Mouse (Mus musculus) bone marrow macrophage, adult 2 months (primary cell): ENCODE measurements at regions not wholly inside any gene's neighbourhood (a gene's known extent, or its start where the extent isn't known, plus 50 kb on each side); places are given as distances from the start of the nearest gene placed in this dataset.
"Not testable (repeated sequence)": the region's sequence is repeated elsewhere in the genome, so short reads cannot be mapped to it uniquely, and the experiment has no call there.

Experiments
- H3K27ac ChIP-seq: 2 replicates; pipeline ENCODE4 v1.5.1; 2012; ENCODE audit warnings: low read depth, low read length; ENCODE audit not compliant: insufficient read depth
- H3K4me1 ChIP-seq: 2 replicates; pipeline ENCODE4 v1.6.1; 2012; ENCODE audit warnings: low read length; ENCODE audit not compliant: control insufficient read depth, insufficient read depth
- H3K4me3 ChIP-seq: 2 replicates; pipeline ENCODE4 v1.5.1; 2012; ENCODE audit warnings: mild to moderate bottlenecking, low read length, moderate library complexity; ENCODE audit not compliant: insufficient read depth
- CTCF ChIP-seq: IDR thresholded peaks from 2 replicates; pipeline ENCODE4 v1.5.1; 2012; ENCODE audit warnings: low read depth, mild to moderate bottlenecking, low read length, moderate library complexity
- POLR2A ChIP-seq: IDR thresholded peaks from 2 replicates; pipeline ENCODE4 v1.6.1; 2012; ENCODE audit warnings: mild to moderate bottlenecking, low read depth, low read length, borderline replicate concordance

DNA sequence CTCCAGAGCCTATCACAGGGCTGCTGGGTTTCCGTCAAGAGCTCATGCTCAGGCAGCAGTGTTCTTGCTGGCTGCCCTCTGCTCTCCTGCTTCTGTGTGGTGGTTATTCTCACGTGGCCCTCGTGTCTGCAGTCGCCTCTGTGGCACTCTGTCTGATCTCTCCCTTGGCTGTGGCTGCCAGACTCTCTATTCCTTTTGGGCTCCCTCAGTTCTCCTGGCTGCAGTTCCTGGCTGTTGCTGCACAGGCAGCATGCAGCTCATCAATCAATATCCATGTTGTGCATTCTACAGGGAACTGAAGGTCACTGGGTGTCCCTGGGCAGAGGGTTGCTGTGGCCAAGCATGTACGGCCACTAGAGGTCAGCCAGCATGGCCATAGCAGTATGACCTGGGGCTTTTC, 259.4 kb downstream of the Glrx3 start:
- Histone ChIP-seq H3K4me3 (no peak overlapping the region), H3K27ac (no peak overlapping the region), H3K4me1 (no peaks in the 10 kb centered on the region)
- TF ChIP-seq CTCF (no peak), POLR2A (no peak)

GRCm38 (mm10) chr7:137698501-137698900, 261.1 kb downstream of the Glrx3 start:
- H3K4me3 ChIP-seq, H3K4me1 ChIP-seq, H3K27ac ChIP-seq: not testable (repeated sequence)

DNA sequence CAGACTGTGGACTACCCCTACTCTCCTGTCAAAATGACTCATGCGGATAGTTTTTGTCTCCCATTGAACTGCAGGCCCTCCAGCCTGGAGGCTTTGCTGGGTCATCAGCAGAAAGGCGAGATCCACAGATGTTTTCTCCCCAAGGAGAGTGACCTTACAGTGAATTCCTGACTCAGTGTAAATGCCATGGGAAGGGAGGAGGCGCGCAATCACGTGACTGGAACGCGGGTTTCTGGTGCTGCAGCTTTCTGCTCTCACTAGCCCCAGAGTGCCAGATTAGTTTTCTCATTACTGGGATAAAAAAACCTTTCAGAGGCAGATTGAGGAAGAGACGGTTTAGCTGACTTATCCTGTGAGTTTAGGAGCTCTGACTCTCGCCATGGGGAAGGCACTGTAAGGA, 275.4 kb downstream of the Glrx3 start:
- TF ChIP-seq CTCF, result no peak
- TF ChIP-seq POLR2A, result no peak
- no peak overlapping the region for H3K27ac ChIP-seq
- H3K4me1 ChIP-seq, result no peaks in the 10 kb centered on the region
- no peak overlapping the region for H3K4me3 ChIP-seq

- TF ChIP-seq POLR2A, result no peak
- Histone ChIP-seq H3K4me3 (no peak overlapping the region), H3K4me1 (no peaks in the 10 kb centered on the region), H3K27ac (no peak overlapping the region)
Measured at GRCm38 (mm10) chr7:137713856-137714255, 276.4 kb downstream of the Glrx3 start.

DNA sequence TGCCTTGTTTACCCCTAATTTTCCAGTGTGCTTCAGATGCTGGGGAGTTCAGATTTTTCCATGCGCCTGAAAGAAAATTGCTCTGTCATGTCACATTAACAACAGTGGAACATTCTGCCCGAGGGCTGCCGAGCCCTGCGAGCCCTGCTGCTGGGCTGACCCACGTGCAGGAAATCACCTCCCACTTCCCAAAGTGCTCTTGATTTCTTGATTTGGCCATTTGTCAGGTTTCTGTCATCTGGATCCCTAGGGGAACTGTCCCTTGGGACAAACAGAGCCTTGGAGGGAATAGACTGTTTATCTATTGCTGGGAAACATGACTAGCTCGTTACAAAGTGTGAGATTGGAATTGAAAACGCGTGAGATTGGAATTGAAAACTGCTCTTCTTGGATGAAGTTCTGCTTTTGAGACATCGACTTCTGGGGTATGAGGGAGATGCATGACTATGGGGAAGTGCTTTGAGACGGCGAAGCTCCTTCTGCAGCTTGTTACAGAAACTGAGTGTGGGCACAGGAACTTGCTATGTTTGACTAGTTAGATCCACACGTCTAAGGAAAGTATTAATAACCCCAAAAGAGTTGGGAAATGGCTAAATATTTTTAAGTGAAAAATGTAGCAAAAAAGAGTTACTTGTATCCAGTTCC, 277.0 kb downstream of the Glrx3 start:
- H3K27ac ChIP-seq, result no peak overlapping the region
- H3K4me1 ChIP-seq, result no peaks in the 10 kb centered on the region
- TF ChIP-seq POLR2A, result no peak
- TF ChIP-seq CTCF, result no peak

DNA sequence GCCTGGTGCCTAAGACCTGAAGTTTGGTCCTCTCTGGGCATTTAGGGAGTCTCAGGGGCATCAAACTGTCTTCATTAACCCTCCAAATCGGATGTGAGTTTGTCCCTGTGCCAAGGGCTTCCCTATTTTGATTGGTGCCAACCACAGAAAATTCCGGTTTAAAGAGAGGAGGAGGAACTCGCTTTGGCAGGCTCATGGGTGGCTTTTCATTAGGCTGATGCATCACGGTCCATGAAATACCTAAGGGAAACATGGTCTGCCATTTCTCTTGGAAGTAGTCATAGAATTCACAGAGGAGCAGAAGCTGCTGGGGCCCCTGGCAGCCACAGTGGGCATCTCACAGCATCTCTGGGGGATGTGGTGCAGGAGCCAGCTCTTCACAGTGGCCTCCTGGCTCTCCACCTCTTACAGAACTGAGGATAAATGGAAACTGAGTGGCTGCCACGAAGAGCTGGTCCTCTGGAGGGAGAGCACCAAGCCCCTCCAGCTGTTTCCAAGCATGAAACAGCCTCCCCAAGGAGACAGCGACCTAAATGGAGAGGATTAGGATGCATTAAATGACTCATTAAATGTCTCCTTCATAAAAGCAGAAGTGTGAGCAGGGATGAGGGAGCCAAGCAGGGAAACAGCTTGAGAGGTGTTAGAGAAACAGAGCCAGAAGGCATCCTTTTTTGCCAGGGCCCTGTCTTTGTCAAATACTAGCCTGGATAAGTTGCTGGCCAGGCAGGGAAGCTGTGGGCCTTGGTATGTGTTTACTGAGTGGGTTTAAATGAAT, 277.9 kb downstream of the Glrx3 start:
- Histone ChIP-seq H3K27ac (no peak overlapping the region), H3K4me1 (no peaks in the 10 kb centered on the region), H3K4me3 (no peak overlapping the region)
- TF ChIP-seq CTCF, result no peak
- no peak for TF ChIP-seq POLR2A

More for the DNA sequence above, 277.0 kb downstream of the Glrx3 start:
- H3K4me3 ChIP-seq, result no peak overlapping the region

GRCm38 (mm10) chr7:137723361-137724040, 286.1 kb downstream of the Glrx3 start:
- no peak overlapping the region for H3K27ac ChIP-seq
- no peaks in the 10 kb centered on the region for H3K4me1 ChIP-seq
- TF ChIP-seq POLR2A (no peak), CTCF (no peak)

DNA sequence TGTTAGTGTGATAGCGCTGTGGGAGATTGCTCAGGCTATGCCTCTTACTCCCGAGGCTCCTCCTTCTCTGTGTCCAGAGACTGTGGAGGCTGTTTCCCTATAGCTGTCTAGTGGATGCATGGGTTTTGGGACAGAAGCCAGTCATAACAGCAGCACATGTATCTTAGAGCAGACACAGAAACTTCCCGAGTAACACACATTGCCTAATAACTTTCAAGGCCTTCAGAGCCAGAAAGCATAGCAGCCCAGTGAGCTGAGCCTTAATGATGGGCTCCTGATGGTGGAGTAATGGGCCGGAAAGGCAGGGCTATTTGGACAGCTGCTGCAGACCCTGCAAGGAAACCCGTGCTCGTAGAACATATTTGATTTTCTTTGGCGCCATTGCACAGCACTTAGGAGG, 288.6 kb downstream of the Glrx3 start:
- Histone ChIP-seq H3K27ac (no peak overlapping the region), H3K4me3 (no peak overlapping the region), H3K4me1 (no peaks in the 10 kb centered on the region)
- no peak for TF ChIP-seq CTCF
- no peak for TF ChIP-seq POLR2A

More at GRCm38 (mm10) chr7:137723361-137724040, 286.1 kb downstream of the Glrx3 start:
- no peak overlapping the region for H3K4me3 ChIP-seq

- TF ChIP-seq POLR2A, result no peak
- no peak for TF ChIP-seq CTCF
- H3K4me3 ChIP-seq, result no peak overlapping the region
- H3K27ac ChIP-seq, result no peak overlapping the region
- H3K4me1 ChIP-seq, result no peaks in the 10 kb centered on the region
Measured at GRCm38 (mm10) chr7:137735873-137736527, 298.6 kb downstream of the Glrx3 start.

GRCm38 (mm10) chr7:137741702-137742101, 304.3 kb downstream of the Glrx3 start:
- H3K4me1 ChIP-seq, result no peaks in the 10 kb centered on the region
- H3K4me3 ChIP-seq, result no peak overlapping the region
- TF ChIP-seq CTCF (no peak), POLR2A (no peak)
- no peak overlapping the region for H3K27ac ChIP-seq
